Comparison of ENCODE assay signal across 13 mouse cellular contexts in genomic region chr1:118912929-118913328, GRCm38 (mm10).
A peak's percentile ranks its signal among the peaks of the same experiment; 100 is the strongest.
DNase-seq lines count a peak whose midpoint lies in the region; ATAC-seq and TF ChIP-seq lines count a peak whose summit lies in the region.
"Had no signal": no experiment of that assay in that cellular context is flagged by ENCODE, and none has a peak within 500 bp of the region (broad histone marks: within the 10 kb centered on the region; RNA-seq: fewer than 3 reads in every experiment).

No protein-coding gene starts in this region.

- no peak overlapping the region for H3K4me2 ChIP-seq in embryonic facial prominence, embryonic 11.5 days (ENCODE audit: low read depth, low read length)
- H3K4me2 ChIP-seq in forebrain, embryonic 11.5 days (ENCODE audit: low read depth, low read length, severe bottlenecking) = 0 out of 2 replicates have a peak overlapping the region, but pooled peaks have one; percentile 8
- peak overlapping the region; percentile 45 for H3K4me2 ChIP-seq in hindbrain, embryonic 15.5 days
- peak overlapping the region; percentile 39 for H3K4me2 ChIP-seq in midbrain, postnatal 0 days (ENCODE audit: low read depth, low read length, poor library complexity, severe bottlenecking)
- no peak overlapping the region for H3K4me2 ChIP-seq in kidney, embryonic 16.5 days (replicated peaks; ENCODE audit: low read depth, low read length)
- H3K4me2 ChIP-seq: neural tube, embryonic 12.5 days had no signal

- WGBS in embryonic facial prominence, embryonic 11.5 days = 35% methylated on average over 6 of the region's 6 CpGs
- 18% methylated on average over 6 of the region's 6 CpGs for WGBS in forebrain, embryonic 11.5 days
- WGBS in hindbrain, embryonic 15.5 days = 8% methylated on average over 6 of the region's 6 CpGs
- 25% methylated on average over 6 of the region's 6 CpGs for WGBS in midbrain, postnatal 0 days
- 40% methylated on average over 6 of the region's 6 CpGs for WGBS in kidney, embryonic 16.5 days

- TF ChIP-seq CTCF in midbrain, postnatal 0 days (IDR thresholded peaks at IDR 0.05) = no peak

- H3K27ac ChIP-seq in embryonic facial prominence, embryonic 11.5 days (replicated peaks; ENCODE audit: low read depth, low read length) = no peak overlapping the region
- peak overlapping the region; percentile 68 for H3K27ac ChIP-seq in forebrain, embryonic 11.5 days (ENCODE audit: low read depth, low read length)
- no peak overlapping the region for H3K27ac ChIP-seq in hindbrain, embryonic 15.5 days (replicated peaks)
- no peak overlapping the region for H3K27ac ChIP-seq in midbrain, postnatal 0 days (ENCODE audit: low read depth, low read length)
- H3K27ac ChIP-seq in kidney, embryonic 16.5 days (ENCODE audit: low read length) = no peak overlapping the region
- H3K27ac ChIP-seq: liver, embryonic 14.5 days; neural tube, embryonic 12.5 days had no signal

- H3K9ac ChIP-seq in embryonic facial prominence, embryonic 11.5 days (replicated peaks; ENCODE audit: low read length) = no peak overlapping the region
- H3K9ac ChIP-seq in forebrain, embryonic 11.5 days (ENCODE audit: low read length) = no peak overlapping the region
- no peak overlapping the region for H3K9ac ChIP-seq in hindbrain, embryonic 15.5 days
- 0 out of 2 replicates have a peak overlapping the region, but pooled peaks have one; percentile 4 for H3K9ac ChIP-seq in midbrain, postnatal 0 days (replicated peaks; ENCODE audit: low read length, poor library complexity, severe bottlenecking)
- H3K9ac ChIP-seq in kidney, embryonic 16.5 days (replicated peaks; ENCODE audit: low read length) = no peak overlapping the region
- H3K9ac ChIP-seq: liver, embryonic 14.5 days; neural tube, embryonic 12.5 days had no signal

- no peak for ATAC-seq in embryonic facial prominence, embryonic 11.5 days (replicated peaks; ENCODE audit: insufficient number of reproducible peaks, low FRiP score, low TSS enrichment, low read depth)
- ATAC-seq in forebrain, embryonic 11.5 days (replicated peaks; ENCODE audit: low FRiP score) = peak; percentile 28
- ATAC-seq in hindbrain, embryonic 15.5 days (ENCODE audit: low FRiP score, low read depth) = peak; percentile 61; the same call in 1 of the 2 replicates
- peak; percentile 47; the same call in 1 of the 2 replicates for ATAC-seq in midbrain, postnatal 0 days (ENCODE audit: low FRiP score)
- ATAC-seq in kidney, embryonic 16.5 days (ENCODE audit: low FRiP score, low TSS enrichment) = no peak

- H3K9me3 ChIP-seq in embryonic facial prominence, embryonic 11.5 days (replicated peaks; ENCODE audit: control insufficient read depth, low read length) = no peaks in the 10 kb centered on the region
- no peaks in the 10 kb centered on the region for H3K9me3 ChIP-seq in forebrain, embryonic 11.5 days (ENCODE audit: control insufficient read depth, low read length)
- no peaks in the 10 kb centered on the region for H3K9me3 ChIP-seq in hindbrain, embryonic 15.5 days
- no peaks in the 10 kb centered on the region for H3K9me3 ChIP-seq in midbrain, postnatal 0 days (ENCODE audit: low read length)
- no peaks in the 10 kb centered on the region for H3K9me3 ChIP-seq in kidney, embryonic 16.5 days (ENCODE audit: low read length)
- H3K9me3 ChIP-seq: neural tube, embryonic 12.5 days had no signal

- no peaks in the 10 kb centered on the region for H3K36me3 ChIP-seq in embryonic facial prominence, embryonic 11.5 days (replicated peaks; ENCODE audit: control insufficient read depth, insufficient read depth, low read depth, low read length)
- no peaks in the 10 kb centered on the region for H3K36me3 ChIP-seq in forebrain, embryonic 11.5 days (ENCODE audit: control insufficient read depth, insufficient read depth, low read length)
- no peaks in the 10 kb centered on the region for H3K36me3 ChIP-seq in hindbrain, embryonic 15.5 days
- no peaks in the 10 kb centered on the region for H3K36me3 ChIP-seq in midbrain, postnatal 0 days (ENCODE audit: insufficient read depth, low read length)
- H3K36me3 ChIP-seq in kidney, embryonic 16.5 days (ENCODE audit: insufficient read depth, low read length) = no peaks in the 10 kb centered on the region
- H3K36me3 ChIP-seq: neural tube, embryonic 12.5 days had no signal

- H3K4me1 ChIP-seq in embryonic facial prominence, embryonic 11.5 days (ENCODE audit: control insufficient read depth, insufficient read depth, low read length) = no peaks in the 10 kb centered on the region; the same call in none of the 2 replicates
- peaks cover 59% of the 10 kb centered on the region for H3K4me1 ChIP-seq in forebrain, embryonic 11.5 days (replicated peaks; ENCODE audit: control insufficient read depth, insufficient read depth, low read length)
- H3K4me1 ChIP-seq in hindbrain, embryonic 15.5 days (replicated peaks) = peaks cover 55% of the 10 kb centered on the region
- peaks cover 6% of the 10 kb centered on the region; the same call in 1 of the 2 replicates for H3K4me1 ChIP-seq in midbrain, postnatal 0 days (ENCODE audit: insufficient read depth, low read length)
- H3K4me1 ChIP-seq in kidney, embryonic 16.5 days (ENCODE audit: insufficient read depth, low read length) = peaks cover 17% of the 10 kb centered on the region

- H3K4me3 ChIP-seq in embryonic facial prominence, embryonic 11.5 days (ENCODE audit: low read depth, low read length) = no peak overlapping the region
- no peak overlapping the region for H3K4me3 ChIP-seq in forebrain, embryonic 11.5 days (ENCODE audit: low read depth, low read length)
- peak overlapping the region; percentile 13; the same call in 1 of the 2 replicates for H3K4me3 ChIP-seq in hindbrain, embryonic 15.5 days
- no peak overlapping the region for H3K4me3 ChIP-seq in midbrain, postnatal 0 days (ENCODE audit: low read depth, low read length)
- no peak overlapping the region for H3K4me3 ChIP-seq in kidney, embryonic 16.5 days (ENCODE audit: low read length)
- H3K4me3 ChIP-seq: neural tube, embryonic 12.5 days had no signal

- no peaks in the 10 kb centered on the region for H3K27me3 ChIP-seq in embryonic facial prominence, embryonic 11.5 days (ENCODE audit: control insufficient read depth, insufficient read depth, low read length)
- H3K27me3 ChIP-seq in forebrain, embryonic 11.5 days (ENCODE audit: control insufficient read depth, insufficient read depth, low read length) = no peaks in the 10 kb centered on the region; the same call in 1 of the 2 replicates
- H3K27me3 ChIP-seq in hindbrain, embryonic 15.5 days = no peaks in the 10 kb centered on the region
- no peaks in the 10 kb centered on the region for H3K27me3 ChIP-seq in midbrain, postnatal 0 days (ENCODE audit: insufficient read depth, low read length)
- H3K27me3 ChIP-seq in kidney, embryonic 16.5 days (ENCODE audit: insufficient read depth, low read length) = no peaks in the 10 kb centered on the region

- DNase-seq in embryonic facial prominence, embryonic 11.5 days (ENCODE audit: low spot score) = peak; percentile 40
- DNase-seq in forebrain, embryonic 11.5 days (ENCODE audit: low spot score) = peak; percentile 74
- DNase-seq in midbrain, postnatal 0 days (ENCODE audit: low spot score) = peak; percentile 72
- DNase-seq in gastrocnemius, postnatal 4 days (ENCODE audit: low spot score in 2 of 2) = no peak
- DNase-seq in lung, postnatal 4 days = no peak
- DNase-seq: adrenal gland, postnatal 36 days; cerebellum, adult 11 months; kidney, postnatal 4 days; thymus, postnatal 4 days had no signal

Comparison
In these comparisons a context has a peak if more than half of its experiments do, and no peak if none do; other contexts are left out.
1. ATAC-seq: peak in forebrain, embryonic 11.5 days (single experiment), hindbrain, embryonic 15.5 days (single experiment) and midbrain, postnatal 0 days (single experiment); none in embryonic facial prominence, embryonic 11.5 days (single experiment) and kidney, embryonic 16.5 days (single experiment).
2. DNase-seq: peak in embryonic facial prominence, embryonic 11.5 days (single experiment), forebrain, embryonic 11.5 days (single experiment) and midbrain, postnatal 0 days (single experiment); none in gastrocnemius, postnatal 4 days (0 of 2) and lung, postnatal 4 days (0 of 2).
3. H3K4me2 ChIP-seq: peak in forebrain, embryonic 11.5 days (single experiment), hindbrain, embryonic 15.5 days (single experiment) and midbrain, postnatal 0 days (single experiment); none in embryonic facial prominence, embryonic 11.5 days (single experiment) and kidney, embryonic 16.5 days (single experiment).